Mouse (Mus musculus): ENCODE data around the gene Pou2f3. TPM values are rescaled to one million over a fixed set of nuclear protein-coding genes. Genes with fewer than 3 reads are reported as not detected.
A peak's percentile ranks its signal among the peaks of the same experiment; 100 is the strongest.

Pou2f3 gene
- polyA plus RNA-seq, 1 experiment from 2014 or later: 0.10 TPM

DNA sequence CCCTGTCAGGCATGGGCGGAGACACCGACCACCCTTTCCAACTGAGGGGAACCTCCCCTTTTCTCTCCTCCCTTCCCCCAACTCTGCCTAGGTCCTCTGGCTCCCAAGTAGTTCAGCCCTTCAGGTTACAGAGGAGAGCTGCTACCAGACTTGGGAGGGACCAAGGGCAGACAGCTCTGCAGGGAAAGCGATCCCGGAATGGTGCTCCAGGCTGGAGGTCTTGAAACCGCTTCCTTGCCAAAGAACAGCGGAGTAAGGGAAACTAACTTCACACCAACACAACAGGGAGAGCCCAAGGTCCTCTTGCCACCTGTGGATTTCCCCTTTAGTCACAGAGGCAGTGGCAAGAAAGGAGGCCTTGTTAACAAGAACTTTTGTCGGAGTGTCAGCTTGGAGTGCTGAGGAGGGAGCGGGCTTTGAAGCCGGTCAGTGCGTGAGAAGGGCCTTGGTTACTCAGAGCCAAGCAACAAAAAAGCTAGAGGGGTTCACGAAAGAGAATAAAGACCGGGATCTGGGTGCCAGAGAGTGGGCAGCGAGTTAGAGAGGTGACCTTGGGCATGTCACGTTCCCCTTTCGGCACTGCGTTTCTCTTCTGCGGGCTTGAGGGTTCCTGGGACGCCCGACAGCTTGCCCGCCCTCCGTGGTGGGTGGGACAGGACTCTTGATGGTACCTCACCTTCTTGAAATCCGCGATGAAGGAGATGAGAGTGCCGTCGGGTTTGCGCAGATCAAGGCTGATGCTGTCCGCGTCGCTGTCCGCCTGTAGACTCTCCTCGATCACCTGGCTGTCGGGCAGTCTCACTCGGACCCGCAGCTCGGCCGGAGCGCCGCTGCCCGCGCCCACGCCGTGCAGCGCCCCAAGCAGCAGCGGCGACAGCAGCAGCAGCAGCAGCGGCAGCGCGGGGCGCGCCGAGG, 28.7 kb upstream of the Pou2f3 start:
- Histone ChIP-seq H3K9me3 (no peaks in the 10 kb centered on the region), H3K36me3 (0 out of 2 replicates have a peak, but pooled peaks cover 2% of the 10 kb centered on the region), H3K27me3 (ENCODE audit: insufficient read depth, poor library complexity, severe bottlenecking) (no peaks in the 10 kb centered on the region), H3K27ac (peak overlapping the region; percentile 95), H3K4me1 (peaks cover 78% of the 10 kb centered on the region), H3K4me3 (peak overlapping the region; percentile 95)
- DNase-seq (ENCODE audit: low spot score): no peak
- under 1% methylated on average over 50 of the region's 51 CpGs for WGBS

GRCm38 (mm10) chr9:43238167-43238566, 28.0 kb upstream of the Pou2f3 start:
- H3K4me1 ChIP-seq: peaks cover 85% of the 10 kb centered on the region
- H3K9me3 ChIP-seq: no peaks in the 10 kb centered on the region
- WGBS: 46% methylated on average over 2 of the region's 2 CpGs
- DNase-seq (ENCODE audit: low spot score): no peak
- H3K27me3 ChIP-seq (ENCODE audit: insufficient read depth, poor library complexity, severe bottlenecking): no peaks in the 10 kb centered on the region
- peak overlapping the region; percentile 95 for H3K4me3 ChIP-seq
- peak overlapping the region; percentile 95 for H3K27ac ChIP-seq
- H3K36me3 ChIP-seq: 0 out of 2 replicates have a peak, but pooled peaks cover 2% of the 10 kb centered on the region

DNA sequence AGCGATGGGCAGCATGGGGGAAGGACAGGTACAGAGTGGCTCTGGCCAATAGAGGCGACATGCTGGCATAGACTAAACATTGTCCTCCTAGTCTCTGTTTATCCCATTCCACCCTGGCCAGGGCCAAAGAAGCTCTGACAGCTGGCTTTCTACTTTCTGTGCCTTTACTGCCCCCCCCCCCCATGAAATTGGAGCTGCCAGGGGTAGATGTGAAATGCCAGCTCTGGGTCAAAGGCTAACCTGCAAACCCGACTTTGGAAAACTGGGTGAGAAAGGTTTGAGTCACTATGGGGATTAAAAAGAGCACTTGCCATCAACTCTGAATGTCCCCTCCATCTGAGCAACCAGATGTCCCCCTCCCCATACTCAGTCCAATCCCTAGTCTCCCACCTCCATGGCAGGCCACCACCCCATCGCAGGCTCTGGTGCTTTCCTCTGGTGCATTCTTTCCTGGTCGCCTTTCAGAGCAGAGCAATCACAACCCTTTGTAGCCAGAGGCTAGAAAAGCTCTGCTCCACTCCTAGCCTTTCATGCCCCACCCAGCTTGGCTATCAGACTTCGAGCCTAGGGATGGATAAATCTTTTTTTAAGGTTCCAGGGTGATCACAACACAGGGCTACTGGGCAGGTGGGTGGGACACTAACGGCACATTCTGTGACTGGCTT, 27.1 kb upstream of the Pou2f3 start:
- Histone ChIP-seq H3K36me3 (0 out of 2 replicates have a peak, but pooled peaks cover 2% of the 10 kb centered on the region), H3K27ac (peak overlapping the region; percentile 95), H3K9me3 (no peaks in the 10 kb centered on the region), H3K27me3 (ENCODE audit: insufficient read depth, poor library complexity, severe bottlenecking) (no peaks in the 10 kb centered on the region), H3K4me3 (peak overlapping the region; percentile 95), H3K4me1 (peaks cover 87% of the 10 kb centered on the region)
- 39% methylated on average over 7 of the region's 7 CpGs for WGBS
- DNase-seq (ENCODE audit: low spot score): no peak

GRCm38 (mm10) chr9:43236576-43236975, 26.4 kb upstream of the Pou2f3 start:
- peak overlapping the region; percentile 95; the same call in 1 of the 2 replicates for H3K27ac ChIP-seq
- peaks cover 94% of the 10 kb centered on the region for H3K4me1 ChIP-seq
- 0 out of 2 replicates have a peak, but pooled peaks cover 2% of the 10 kb centered on the region for H3K36me3 ChIP-seq
- DNase-seq (ENCODE audit: low spot score): no peak
- H3K27me3 ChIP-seq (ENCODE audit: insufficient read depth, poor library complexity, severe bottlenecking): no peaks in the 10 kb centered on the region
- WGBS: 79% methylated on average over 7 of the region's 7 CpGs
- no peak overlapping the region for H3K4me3 ChIP-seq
- H3K9me3 ChIP-seq: no peaks in the 10 kb centered on the region

DNA sequence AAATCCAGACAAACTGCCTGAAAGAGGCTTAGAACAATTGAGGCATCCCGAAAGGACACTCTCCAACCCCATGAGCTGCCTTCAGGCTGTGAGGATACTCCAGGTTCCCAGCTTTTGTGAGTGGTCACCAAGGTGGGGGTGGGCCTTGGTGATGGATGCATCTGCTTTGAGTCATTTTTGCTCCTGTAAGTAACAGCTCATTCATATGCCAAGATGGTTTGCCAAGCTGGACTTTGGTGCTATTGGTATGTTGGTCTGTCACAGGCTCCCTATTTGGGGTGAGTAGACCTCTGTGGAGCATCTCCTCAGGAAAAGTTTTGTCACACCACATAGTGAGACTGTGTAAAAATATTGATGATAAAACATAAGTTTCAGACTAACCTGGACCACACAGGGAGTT, 25.9 kb upstream of the Pou2f3 start:
- Histone ChIP-seq H3K4me1 (peaks cover 95% of the 10 kb centered on the region), H3K27ac (peak overlapping the region; percentile 56), H3K27me3 (ENCODE audit: insufficient read depth, poor library complexity, severe bottlenecking) (no peaks in the 10 kb centered on the region), H3K36me3 (0 out of 2 replicates have a peak, but pooled peaks cover 2% of the 10 kb centered on the region), H3K9me3 (no peaks in the 10 kb centered on the region), H3K4me3 (no peak overlapping the region)
- DNase-seq (ENCODE audit: low spot score): no peak
- 84% methylated on average over 1 of the region's 1 CpGs for WGBS

GRCm38 (mm10) chr9:43235336-43235735, 25.2 kb upstream of the Pou2f3 start:
- H3K36me3 ChIP-seq: 0 out of 2 replicates have a peak, but pooled peaks cover 2% of the 10 kb centered on the region
- WGBS: 77% methylated on average over 6 of the region's 6 CpGs
- peak overlapping the region; percentile 83 for H3K27ac ChIP-seq
- no peak for DNase-seq (ENCODE audit: low spot score)
- no peaks in the 10 kb centered on the region for H3K9me3 ChIP-seq
- H3K4me3 ChIP-seq: no peak overlapping the region
- H3K27me3 ChIP-seq (ENCODE audit: insufficient read depth, poor library complexity, severe bottlenecking): no peaks in the 10 kb centered on the region
- H3K4me1 ChIP-seq: peaks cover 98% of the 10 kb centered on the region

DNA sequence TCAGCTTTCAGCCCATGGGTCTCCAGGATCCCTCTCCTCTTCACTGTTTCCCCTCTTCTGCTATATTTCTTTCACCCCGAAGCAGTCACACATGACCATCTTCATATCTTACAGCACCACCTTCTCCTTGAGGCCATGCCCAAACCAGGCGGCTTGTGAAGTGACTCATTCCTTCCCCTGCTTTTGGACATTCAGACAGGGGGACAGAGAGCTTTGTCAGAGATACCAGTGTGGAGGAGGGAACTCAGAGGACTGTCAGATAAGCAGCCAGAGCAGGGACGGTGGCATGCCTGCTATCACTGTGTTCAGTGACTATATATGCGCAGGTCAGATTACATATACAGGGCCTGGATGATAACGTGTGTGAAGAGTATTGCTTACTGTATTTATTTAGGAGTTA, 24.3 kb upstream of the Pou2f3 start:
- DNase-seq (ENCODE audit: low spot score): peak; percentile 91
- 18% methylated on average over 5 of the region's 5 CpGs for WGBS
- 0 out of 2 replicates have a peak, but pooled peaks cover 2% of the 10 kb centered on the region for H3K36me3 ChIP-seq
- H3K4me3 ChIP-seq: 0 out of 2 replicates have a peak overlapping the region, but pooled peaks have one; percentile 6
- no peaks in the 10 kb centered on the region for H3K9me3 ChIP-seq
- peaks cover 98% of the 10 kb centered on the region for H3K4me1 ChIP-seq
- no peaks in the 10 kb centered on the region for H3K27me3 ChIP-seq (ENCODE audit: insufficient read depth, poor library complexity, severe bottlenecking)
- H3K27ac ChIP-seq: peak overlapping the region; percentile 83

DNA sequence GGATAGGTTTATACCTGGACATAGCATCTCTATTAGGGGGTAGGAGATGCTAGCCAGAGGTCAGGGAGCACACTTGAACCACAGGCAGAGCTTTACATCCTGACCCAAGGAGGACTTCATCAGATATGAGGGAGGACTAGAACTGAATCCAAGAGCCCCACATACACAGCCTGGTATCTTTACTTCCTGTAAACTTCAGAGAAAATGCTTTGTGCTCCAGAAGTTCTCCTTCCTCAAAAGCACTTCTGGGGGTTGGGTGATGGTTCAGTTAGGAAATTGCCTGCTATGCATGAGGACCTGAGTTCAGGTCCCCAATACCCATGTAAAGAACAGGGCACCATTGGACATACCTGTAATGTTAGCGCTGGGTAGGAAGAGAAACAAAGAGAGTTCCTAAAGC, 23.3 kb upstream of the Pou2f3 start:
- 94% methylated on average over 1 of the region's 1 CpGs for WGBS
- Histone ChIP-seq H3K4me3 (no peak overlapping the region), H3K27me3 (ENCODE audit: insufficient read depth, poor library complexity, severe bottlenecking) (no peaks in the 10 kb centered on the region), H3K4me1 (peaks cover 92% of the 10 kb centered on the region), H3K9me3 (no peaks in the 10 kb centered on the region), H3K36me3 (0 out of 2 replicates have a peak, but pooled peaks cover 4% of the 10 kb centered on the region), H3K27ac (peak overlapping the region; percentile 83)
- DNase-seq (ENCODE audit: low spot score): no peak

GRCm38 (mm10) chr9:43233044-43233443, 22.9 kb upstream of the Pou2f3 start:
- Histone ChIP-seq H3K27me3 (ENCODE audit: insufficient read depth, poor library complexity, severe bottlenecking) (no peaks in the 10 kb centered on the region), H3K4me3 (no peak overlapping the region), H3K9me3 (no peaks in the 10 kb centered on the region), H3K36me3 (0 out of 2 replicates have a peak, but pooled peaks cover 5% of the 10 kb centered on the region), H3K27ac (peak overlapping the region; percentile 83; the same call in 1 of the 2 replicates), H3K4me1 (peaks cover 88% of the 10 kb centered on the region)
- no peak for DNase-seq (ENCODE audit: low spot score)
- WGBS: 62% methylated on average over 5 of the region's 5 CpGs

GRCm38 (mm10) chr9:43232286-43232685, 22.1 kb upstream of the Pou2f3 start:
- Histone ChIP-seq H3K36me3 (peaks cover 7% of the 10 kb centered on the region; the same call in 1 of the 2 replicates), H3K4me3 (no peak overlapping the region), H3K27me3 (ENCODE audit: insufficient read depth, poor library complexity, severe bottlenecking) (no peaks in the 10 kb centered on the region), H3K9me3 (no peaks in the 10 kb centered on the region), H3K4me1 (peaks cover 86% of the 10 kb centered on the region), H3K27ac (peak overlapping the region; percentile 83)
- 31% methylated on average over 5 of the region's 5 CpGs for WGBS
- no peak for DNase-seq (ENCODE audit: low spot score)

- 49% methylated on average over 4 of the region's 4 CpGs for WGBS
- peak overlapping the region; percentile 83 for H3K27ac ChIP-seq
Measured at GRCm38 (mm10) chr9:43231805-43232204, 21.6 kb upstream of the Pou2f3 start.

DNA sequence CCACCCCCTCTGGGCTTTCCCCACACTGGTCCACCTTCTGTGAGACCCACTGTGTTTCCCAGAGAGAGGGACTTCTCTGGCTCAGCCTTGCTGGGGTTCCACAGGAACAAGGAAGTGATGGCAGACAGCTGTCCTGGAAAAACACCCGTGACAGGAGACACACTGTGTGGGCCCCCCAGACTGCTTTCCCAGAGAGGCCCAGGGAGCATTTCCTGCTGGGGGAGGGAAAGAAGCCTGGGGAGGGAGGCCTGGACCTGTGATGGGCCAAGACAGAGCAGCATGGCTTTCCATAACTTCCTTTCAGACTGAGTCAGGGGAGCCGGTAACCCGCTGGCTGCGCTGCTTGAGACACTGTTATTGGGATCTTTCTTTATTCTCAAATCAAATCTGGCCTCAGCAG, 20.7 kb upstream of the Pou2f3 start:
- peaks cover 85% of the 10 kb centered on the region for H3K4me1 ChIP-seq
- H3K4me3 ChIP-seq: no peak overlapping the region
- DNase-seq (ENCODE audit: low spot score): no peak
- H3K27me3 ChIP-seq (ENCODE audit: insufficient read depth, poor library complexity, severe bottlenecking): no peaks in the 10 kb centered on the region
- peaks cover 7% of the 10 kb centered on the region; the same call in 1 of the 2 replicates for H3K36me3 ChIP-seq
- H3K9me3 ChIP-seq: no peaks in the 10 kb centered on the region
- 37% methylated on average over 4 of the region's 4 CpGs for WGBS
- peak overlapping the region; percentile 83 for H3K27ac ChIP-seq

More at GRCm38 (mm10) chr9:43231805-43232204, 21.6 kb upstream of the Pou2f3 start:
- Histone ChIP-seq H3K9me3 (no peaks in the 10 kb centered on the region), H3K4me1 (peaks cover 83% of the 10 kb centered on the region), H3K4me3 (no peak overlapping the region), H3K36me3 (peaks cover 9% of the 10 kb centered on the region; the same call in 1 of the 2 replicates), H3K27me3 (ENCODE audit: insufficient read depth, poor library complexity, severe bottlenecking) (no peaks in the 10 kb centered on the region)
- DNase-seq (ENCODE audit: low spot score): no peak

Measured in heart, embryonic 10.5 days (tissue).